Mouse (Mus musculus): ENCODE measurements around the gene Proz.

DNA sequence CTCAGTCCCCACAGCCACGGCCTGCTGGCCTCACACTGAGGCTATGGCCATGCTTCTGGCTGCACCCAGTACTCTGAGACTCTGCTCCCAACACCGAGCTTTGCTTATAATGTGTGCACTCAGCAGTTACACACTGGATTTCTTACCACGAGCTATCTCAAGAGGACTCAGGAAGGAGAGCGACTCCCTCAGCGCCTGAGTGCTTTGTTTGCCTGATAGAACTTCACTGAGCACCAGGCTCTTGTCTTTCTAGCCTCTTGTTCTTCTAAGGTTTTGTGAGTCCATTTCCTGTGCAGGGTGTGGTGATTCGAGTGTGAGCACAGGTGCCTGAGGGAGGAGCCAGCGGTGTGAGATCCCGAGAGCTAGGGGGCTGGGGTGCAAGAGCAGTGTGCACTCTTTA, 64.2 kb downstream of the Proz start:
- no peak for TF ChIP-seq CTCF (IDR thresholded peaks at IDR 0.05; ENCODE audit: extremely low read depth, insufficient read depth, low read length)
- TF ChIP-seq POLR2A (IDR thresholded peaks at IDR 0.05; ENCODE audit: extremely low read depth, insufficient read depth, low read length), result no peak

Data from cortical plate, adult 2 months (tissue).